Mouse (Mus musculus) stomach, postnatal 0 days (tissue): ENCODE data around the gene Gm42674. TPM values are rescaled to one million over a fixed set of nuclear protein-coding genes. Genes with fewer than 3 reads are reported as not detected.

Experiments
- ATAC-seq: fragments of 200-750 bp; cut with Nextera tagmentation; 2 replicates; pipeline ENCODE4 v1.8.0; 2017; ENCODE audit not compliant: low FRiP score, low TSS enrichment
- DNase-seq: peaks from one replicate; pipeline ENCODE4 v3.0.0-alpha.2; 2016; ENCODE audit warnings: low spot score
- H3K27ac ChIP-seq: fragments of 300-500 bp; sonication (generic); replicated peaks from 2 replicates; pipeline ENCODE4 v1.5.1; 2014; ENCODE audit warnings: mild to moderate bottlenecking, control low read depth
- H3K27me3 ChIP-seq: fragments of 300-500 bp; sonication (generic); 2 replicates; pipeline ENCODE4 v1.6.1; 2014; ENCODE audit warnings: low read length; ENCODE audit not compliant: control insufficient read depth, insufficient read depth
- H3K36me3 ChIP-seq: fragments of 300-500 bp; sonication (generic); 2 replicates; pipeline ENCODE4 v1.6.1; 2014; ENCODE audit warnings: low read length, mixed read lengths; ENCODE audit not compliant: control insufficient read depth, insufficient read depth
- H3K4me1 ChIP-seq: fragments of 300-500 bp; sonication (generic); replicated peaks from 2 replicates; pipeline ENCODE4 v1.6.1; 2014; ENCODE audit warnings: antibody characterized with exemption; ENCODE audit not compliant: control insufficient read depth, insufficient read depth
- H3K4me2 ChIP-seq: fragments of 300-500 bp; sonication (generic); replicated peaks from 2 replicates; pipeline ENCODE4 v1.6.1; 2014; ENCODE audit warnings: low read depth, mild to moderate bottlenecking, control low read depth, moderate library complexity
- H3K4me3 ChIP-seq: fragments of 300-500 bp; sonication (generic); 2 replicates; pipeline ENCODE4 v1.5.1; 2014; ENCODE audit warnings: low read depth, low read length, control low read depth
- H3K9ac ChIP-seq: fragments of 300-500 bp; sonication (generic); 2 replicates; pipeline ENCODE4 v1.6.1; 2014; ENCODE audit warnings: mild to moderate bottlenecking, low read length, control low read depth, mixed read lengths
- H3K9me3 ChIP-seq: fragments of 300-500 bp; sonication (generic); 2 replicates; pipeline ENCODE4 v1.6.1; 2016; ENCODE audit warnings: low read length; ENCODE audit not compliant: control insufficient read depth
- CTCF ChIP-seq: IDR thresholded peaks from 2 replicates; pipeline ENCODE4 v1.5.1; 2016; ENCODE audit warnings: antibody characterized with exemption, low read depth, mild to moderate bottlenecking, moderate library complexity
- EP300 ChIP-seq: optimal IDR thresholded peaks from 2 replicates; pipeline ENCODE3; 2016; ENCODE audit warnings: antibody characterized with exemption
- WGBS: fragments of 180-500 bp; shearing (Covaris S2); extraction: QIAGEN DNeasy Blood & Tissue Kit; methylation state at CpG from one replicate; pipeline ENCODE4 v1.1.7; 2014; 5-methylcytosine and 5-hydroxymethylcytosine counted together
- polyA plus RNA-seq: library from polyadenylated mRNA; unstranded; fragments of >200 nt; fragmentation: Nextera tagmentation; extraction: Ambion mirVana; gene quantifications from 2 replicates; pipeline ENCODE4 v1.2.1, GENCODE M21; 2015

Gene Gm42674
- polyA plus RNA-seq, 1 experiment from 2014 or later = not detected

- Histone ChIP-seq H3K4me1 (peaks cover 5% of the 10 kb centered on the region), H3K27me3 (no peaks in the 10 kb centered on the region), H3K4me2 (no peak overlapping the region), H3K9me3 (no peaks in the 10 kb centered on the region), H3K4me3 (no peak overlapping the region), H3K27ac (no peak overlapping the region), H3K9ac (no peak overlapping the region), H3K36me3 (no peaks in the 10 kb centered on the region)
- 0% methylated on average over 1 of the region's 1 CpGs for WGBS
- DNase-seq = no peak
- ATAC-seq = no peak
- TF ChIP-seq CTCF (peak; percentile 66), EP300 (no peak)
Measured at GRCm38 (mm10) chr3:90617586-90617985, 15.9 kb downstream of the Gm42674 start.

- TF ChIP-seq EP300 (no peak), CTCF (no peak)
- no peaks in the 10 kb centered on the region for H3K4me1 ChIP-seq
- WGBS = 46% methylated on average over 7 of the region's 7 CpGs
- no peaks in the 10 kb centered on the region for H3K36me3 ChIP-seq
- ATAC-seq (no peak), DNase-seq (no peak)
- H3K27me3 ChIP-seq = no peaks in the 10 kb centered on the region
- H3K9ac ChIP-seq = no peak overlapping the region
- no peaks in the 10 kb centered on the region for H3K9me3 ChIP-seq
- no peak overlapping the region for H3K4me2 ChIP-seq
- no peak overlapping the region for H3K27ac ChIP-seq
- no peak overlapping the region for H3K4me3 ChIP-seq
Measured at GRCm38 (mm10) chr3:90621552-90621951, 19.8 kb downstream of the Gm42674 start.

GRCm38 (mm10) chr3:90623435-90624071 lies 21.8 kb downstream of the Gm42674 start:
- DNase-seq = peak; percentile 88
- no peak overlapping the region for H3K9ac ChIP-seq
- no peaks in the 10 kb centered on the region for H3K4me1 ChIP-seq
- H3K4me2 ChIP-seq = no peak overlapping the region
- no peaks in the 10 kb centered on the region for H3K9me3 ChIP-seq
- TF ChIP-seq CTCF (no peak), EP300 (no peak)
- H3K36me3 ChIP-seq = no peaks in the 10 kb centered on the region
- ATAC-seq = no peak
- WGBS = 24% methylated on average over 2 of the region's 2 CpGs
- H3K4me3 ChIP-seq = no peak overlapping the region
- H3K27me3 ChIP-seq = no peaks in the 10 kb centered on the region
- peak overlapping the region; percentile 14; the same call in 1 of the 2 replicates for H3K27ac ChIP-seq

- Histone ChIP-seq H3K36me3 (no peaks in the 10 kb centered on the region), H3K27me3 (no peaks in the 10 kb centered on the region), H3K27ac (peak overlapping the region; percentile 79), H3K9me3 (no peaks in the 10 kb centered on the region), H3K4me1 (no peaks in the 10 kb centered on the region), H3K9ac (no peak overlapping the region), H3K4me2 (no peak overlapping the region), H3K4me3 (no peak overlapping the region)
- TF ChIP-seq CTCF = no peak
- no peak for TF ChIP-seq EP300
- peak; percentile 13 for DNase-seq
- WGBS = 78% methylated on average over 5 of the region's 5 CpGs
- no peak for ATAC-seq
Measured at GRCm38 (mm10) chr3:90625496-90625895, 23.8 kb downstream of the Gm42674 start.

GRCm38 (mm10) chr3:90626266-90627021 lies 24.7 kb downstream of the Gm42674 start:
- H3K9me3 ChIP-seq = no peaks in the 10 kb centered on the region
- ATAC-seq (peak; percentile 78), DNase-seq (peak; percentile 73)
- H3K27me3 ChIP-seq = no peaks in the 10 kb centered on the region
- 33% methylated on average over 9 of the region's 9 CpGs for WGBS
- H3K27ac ChIP-seq = peak overlapping the region; percentile 90
- no peak for TF ChIP-seq CTCF
- TF ChIP-seq EP300 = no peak
- H3K4me2 ChIP-seq = peak overlapping the region; percentile 15; the same call in 1 of the 2 replicates
- H3K4me3 ChIP-seq = no peak overlapping the region
- H3K9ac ChIP-seq = no peak overlapping the region
- H3K4me1 ChIP-seq = no peaks in the 10 kb centered on the region
- H3K36me3 ChIP-seq = no peaks in the 10 kb centered on the region

- WGBS = 77% methylated on average over 5 of the region's 5 CpGs
- no peak overlapping the region for H3K4me3 ChIP-seq
- no peaks in the 10 kb centered on the region for H3K4me1 ChIP-seq
- peak overlapping the region; percentile 90 for H3K27ac ChIP-seq
- no peaks in the 10 kb centered on the region for H3K9me3 ChIP-seq
- H3K27me3 ChIP-seq = no peaks in the 10 kb centered on the region
- ATAC-seq = no peak
- TF ChIP-seq CTCF (no peak), EP300 (no peak)
- no peaks in the 10 kb centered on the region for H3K36me3 ChIP-seq
- H3K4me2 ChIP-seq = no peak overlapping the region; the same call in 1 of the 2 replicates
- no peak overlapping the region for H3K9ac ChIP-seq
- peak; percentile 12 for DNase-seq
Measured at GRCm38 (mm10) chr3:90627366-90627765, 25.7 kb downstream of the Gm42674 start.
